1 mouse cellular context compared by ENCODE assay signal in genomic region chr10:63382372-63383279, GRCm38 (mm10).
TF ChIP-seq lines count a peak whose summit lies in the region.

TSS of gene Dnajc12 (plus strand) at chr10:63382443.

TF ChIP-seq in CH12.LX, 34 proteins besides CTCF, POLR2A, EP300 and RAD21 (continued from another document):
- TF ChIP-seq MAFK (IDR thresholded peaks at IDR 0.05; ENCODE audit: insufficient replicate concordance, low read length) (0 out of 2 replicates have a peak, but pooled peaks have one; percentile 39), GABPA (IDR thresholded peaks at IDR 0.05; ENCODE audit: insufficient replicate concordance, low read depth, low read length) (peak; percentile 33; the same call in 1 of the 2 replicates), CHD1 (IDR thresholded peaks at IDR 0.05; ENCODE audit: low read depth, low read length) (no peak), SIN3A (IDR thresholded peaks at IDR 0.05; ENCODE audit: low read length) (peak; percentile 60), SMC3 (IDR thresholded peaks at IDR 0.05; ENCODE audit: low read depth, low read length) (peak; percentile 33; the same call in 1 of the 2 replicates), JUND (conservative IDR thresholded peaks at IDR 0.05; ENCODE audit: low read depth, low read length) (peak; percentile 45; the same call in 1 of the 2 replicates), KAT2A (IDR thresholded peaks at IDR 0.05; ENCODE audit: insufficient replicate concordance, low read length) (peak; percentile 94; the same call in 1 of the 2 replicates), ZKSCAN1 (IDR thresholded peaks at IDR 0.05; ENCODE audit: borderline replicate concordance, low read depth, low read length) (no peak), BHLHE40 (IDR thresholded peaks at IDR 0.05; ENCODE audit: low read depth, low read length) (peak; percentile 75), USF2 (conservative IDR thresholded peaks at IDR 0.05; ENCODE audit: low read depth, low read length) (no peak), TCF12 (IDR thresholded peaks at IDR 0.05; ENCODE audit: low read depth, low read length) (no peak; the same call in 1 of the 2 replicates)
